Mouse (Mus musculus) thymus, adult 2 months (tissue): Measurements from ENCODE around the gene Fam131a.

ENCODE experiments used
- CTCF ChIP-seq: fragments of 200-500 bp; IDR thresholded peaks from 2 replicates; pipeline ENCODE4 v1.5.1; 2012; ENCODE audit warnings: mild to moderate bottlenecking, control low read depth, low read length, moderate library complexity, borderline replicate concordance; ENCODE audit not compliant: control insufficient read depth, poor library complexity, insufficient read depth; ENCODE audit errors: extremely low read depth
- POLR2A ChIP-seq: fragments of 200-500 bp; IDR thresholded peaks from 2 replicates; pipeline ENCODE4 v1.6.1; 2012; ENCODE audit warnings: mild to moderate bottlenecking, low read length, control low read depth, moderate library complexity; ENCODE audit not compliant: control insufficient read depth, poor library complexity, insufficient read depth; ENCODE audit errors: extremely low read depth

GRCm38 (mm10) chr16:20692241-20692965 is 638 bp upstream of the Fam131a start:
- no peak for TF ChIP-seq CTCF
- TF ChIP-seq POLR2A = no peak
